Mouse (Mus musculus): ENCODE data around the gene Trappc12. TPM values are rescaled to one million over a fixed set of nuclear protein-coding genes. Genes with fewer than 3 reads are reported as not detected.

Gene Trappc12
- polyA plus RNA-seq, 1 experiment from 2014 or later = 33.5 TPM

DNA sequence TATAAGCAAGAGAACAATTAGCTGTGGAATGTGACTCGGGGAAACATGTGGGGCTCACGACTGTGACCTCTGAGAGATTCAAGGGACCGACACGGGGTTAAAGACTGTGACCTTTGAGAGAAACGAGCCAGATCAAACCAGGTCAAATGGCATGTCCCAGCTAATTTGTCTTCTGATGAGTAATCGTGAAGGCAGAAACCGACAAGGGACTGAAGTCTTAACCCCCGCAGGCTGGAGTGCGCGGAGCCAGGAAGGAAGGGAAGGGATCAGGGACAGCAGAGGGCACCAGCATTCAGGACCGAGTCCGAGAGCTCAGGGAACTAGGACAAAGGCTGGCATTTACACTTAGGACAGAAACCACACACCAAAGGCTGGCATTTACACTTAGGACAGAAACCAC is 45.9 kb downstream of the Trappc12 start:
- no peak overlapping the region for H3K4me3 ChIP-seq
- no peak for ATAC-seq (ENCODE audit: insufficient number of reproducible peaks, low FRiP score)
- H3K9ac ChIP-seq = no peak overlapping the region
- H3K27ac ChIP-seq (ENCODE audit: poor library complexity, severe bottlenecking) = no peak overlapping the region
- H3K4me2 ChIP-seq = no peak overlapping the region
- 45% methylated on average over 12 of the region's 12 CpGs for WGBS
- peaks cover 10% of the 10 kb centered on the region for H3K36me3 ChIP-seq
- H3K9me3 ChIP-seq (replicated peaks) = no peaks in the 10 kb centered on the region
- no peaks in the 10 kb centered on the region for H3K27me3 ChIP-seq (replicated peaks)
- peaks cover 20% of the 10 kb centered on the region for H3K4me1 ChIP-seq (replicated peaks)

DNA sequence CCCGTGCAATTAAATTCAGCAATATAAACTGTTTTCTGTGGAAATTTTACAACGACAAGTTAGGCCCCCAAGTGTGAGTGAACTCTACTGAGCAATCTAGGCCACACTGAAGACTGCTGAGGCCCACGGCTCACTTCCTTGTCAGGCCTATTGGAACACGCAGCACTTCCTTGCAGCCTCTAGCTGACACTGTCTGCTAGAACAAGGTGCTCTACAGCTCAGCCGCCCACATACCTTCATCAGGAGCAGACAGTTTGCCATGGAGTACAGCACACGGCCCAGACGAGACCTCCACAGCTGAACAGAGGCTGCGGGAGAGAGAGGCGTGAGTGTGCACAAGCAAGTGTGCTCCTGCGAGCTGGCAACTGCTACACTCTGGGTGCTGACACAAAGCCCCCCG is 49.0 kb downstream of the Trappc12 start:
- H3K36me3 ChIP-seq = peaks cover 12% of the 10 kb centered on the region
- H3K4me1 ChIP-seq (replicated peaks) = peaks cover 20% of the 10 kb centered on the region
- H3K4me2 ChIP-seq = no peak overlapping the region
- no peak overlapping the region for H3K27ac ChIP-seq (ENCODE audit: poor library complexity, severe bottlenecking)
- ATAC-seq (ENCODE audit: insufficient number of reproducible peaks, low FRiP score) = no peak
- H3K9me3 ChIP-seq (replicated peaks) = no peaks in the 10 kb centered on the region
- H3K27me3 ChIP-seq (replicated peaks) = 0 out of 2 replicates have a peak, but pooled peaks cover 4% of the 10 kb centered on the region
- no peak overlapping the region for H3K9ac ChIP-seq
- no peak overlapping the region for H3K4me3 ChIP-seq
- WGBS = 90% methylated on average over 11 of the region's 11 CpGs

DNA sequence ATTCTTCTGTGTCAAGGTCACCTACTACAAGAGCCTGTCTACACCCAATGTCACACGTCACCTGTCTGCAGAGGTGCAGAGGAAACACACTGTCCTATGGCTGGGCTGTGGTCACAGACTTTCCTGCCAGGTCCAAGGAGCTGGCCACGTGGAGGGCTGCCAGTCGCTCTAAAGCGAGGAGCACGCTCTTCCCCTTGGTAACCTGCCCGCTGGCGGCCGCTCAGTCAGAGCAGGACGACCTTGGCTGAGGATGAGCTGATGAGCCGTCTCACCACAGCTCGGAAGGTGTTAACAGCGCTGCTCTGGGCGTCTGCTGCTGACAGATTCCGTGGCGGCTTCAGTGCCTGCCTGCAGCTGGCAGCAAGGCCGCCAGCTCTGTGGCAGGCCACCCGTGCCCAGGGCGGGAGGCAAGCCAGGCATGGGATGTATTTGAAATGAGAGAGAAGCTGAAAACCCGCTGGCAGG is 49.7 kb downstream of the Trappc12 start:
- H3K36me3 ChIP-seq = peaks cover 15% of the 10 kb centered on the region
- peak overlapping the region; percentile 65 for H3K27ac ChIP-seq (ENCODE audit: poor library complexity, severe bottlenecking)
- H3K9me3 ChIP-seq (replicated peaks) = no peaks in the 10 kb centered on the region
- H3K27me3 ChIP-seq (replicated peaks) = 0 out of 2 replicates have a peak, but pooled peaks cover 4% of the 10 kb centered on the region
- no peak overlapping the region for H3K9ac ChIP-seq
- no peak overlapping the region for H3K4me3 ChIP-seq
- H3K4me1 ChIP-seq (replicated peaks) = peaks cover 22% of the 10 kb centered on the region
- ATAC-seq (ENCODE audit: insufficient number of reproducible peaks, low FRiP score) = peak; percentile 50
- peak overlapping the region; percentile 19; the same call in 1 of the 2 replicates for H3K4me2 ChIP-seq
- 33% methylated on average over 19 of the region's 19 CpGs for WGBS

DNA sequence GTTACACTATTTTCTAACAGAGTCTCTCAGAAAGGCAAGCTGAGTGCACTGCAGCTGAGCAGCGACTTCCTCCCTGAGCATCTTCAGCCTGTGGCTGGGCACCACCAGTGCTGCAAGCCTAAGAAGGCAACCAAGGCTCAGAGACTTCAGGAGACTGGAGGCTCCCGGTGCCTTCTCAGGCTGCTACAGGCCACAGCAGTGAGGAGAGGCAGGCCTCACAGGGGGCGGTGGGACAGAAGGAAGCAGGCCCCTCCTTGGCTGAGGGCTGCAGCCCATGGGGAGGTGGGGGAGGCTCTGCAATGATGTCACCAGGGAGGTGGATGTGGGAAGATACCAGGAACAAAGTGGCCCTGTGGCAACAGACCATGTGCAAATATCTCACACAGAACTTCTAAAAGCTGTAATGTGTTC is 50.2 kb downstream of the Trappc12 start:
- Histone ChIP-seq H3K4me3 (no peak overlapping the region), H3K4me1 (replicated peaks) (peaks cover 27% of the 10 kb centered on the region), H3K27me3 (replicated peaks) (0 out of 2 replicates have a peak, but pooled peaks cover 4% of the 10 kb centered on the region), H3K4me2 (no peak overlapping the region), H3K27ac (ENCODE audit: poor library complexity, severe bottlenecking) (peak overlapping the region; percentile 65), H3K9ac (0 out of 2 replicates have a peak overlapping the region, but pooled peaks have one; percentile 32), H3K9me3 (replicated peaks) (no peaks in the 10 kb centered on the region), H3K36me3 (peaks cover 15% of the 10 kb centered on the region)
- ATAC-seq (ENCODE audit: insufficient number of reproducible peaks, low FRiP score) = peak; percentile 31; the same call in 1 of the 2 replicates
- 26% methylated on average over 3 of the region's 3 CpGs for WGBS

DNA sequence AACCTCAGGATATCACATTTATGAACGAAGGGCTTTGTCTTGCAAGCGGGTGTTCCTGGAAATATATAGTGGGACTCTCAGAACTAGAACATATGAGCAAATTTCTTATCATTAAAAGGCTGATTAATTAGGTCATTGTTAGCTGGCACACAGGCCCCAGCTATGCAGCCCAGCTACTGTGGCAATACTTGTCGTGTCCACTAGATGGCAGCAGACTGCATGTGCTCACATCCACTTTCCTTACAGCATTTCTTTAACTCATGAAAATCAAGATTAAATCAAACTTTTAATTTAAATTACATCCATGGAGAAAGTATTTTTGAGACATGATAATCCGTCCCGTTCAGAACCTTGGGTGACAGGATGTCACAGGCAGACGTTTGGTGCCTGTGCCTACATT is 50.6 kb downstream of the Trappc12 start:
- Histone ChIP-seq H3K27me3 (replicated peaks) (0 out of 2 replicates have a peak, but pooled peaks cover 4% of the 10 kb centered on the region), H3K9me3 (replicated peaks) (no peaks in the 10 kb centered on the region), H3K36me3 (peaks cover 15% of the 10 kb centered on the region), H3K4me3 (no peak overlapping the region), H3K4me2 (no peak overlapping the region), H3K4me1 (replicated peaks) (peaks cover 29% of the 10 kb centered on the region), H3K9ac (0 out of 2 replicates have a peak overlapping the region, but pooled peaks have one; percentile 32), H3K27ac (ENCODE audit: poor library complexity, severe bottlenecking) (peak overlapping the region; percentile 65; the same call in 1 of the 2 replicates)
- 9% methylated on average over 6 of the region's 6 CpGs for WGBS
- no peak for ATAC-seq (ENCODE audit: insufficient number of reproducible peaks, low FRiP score)

DNA sequence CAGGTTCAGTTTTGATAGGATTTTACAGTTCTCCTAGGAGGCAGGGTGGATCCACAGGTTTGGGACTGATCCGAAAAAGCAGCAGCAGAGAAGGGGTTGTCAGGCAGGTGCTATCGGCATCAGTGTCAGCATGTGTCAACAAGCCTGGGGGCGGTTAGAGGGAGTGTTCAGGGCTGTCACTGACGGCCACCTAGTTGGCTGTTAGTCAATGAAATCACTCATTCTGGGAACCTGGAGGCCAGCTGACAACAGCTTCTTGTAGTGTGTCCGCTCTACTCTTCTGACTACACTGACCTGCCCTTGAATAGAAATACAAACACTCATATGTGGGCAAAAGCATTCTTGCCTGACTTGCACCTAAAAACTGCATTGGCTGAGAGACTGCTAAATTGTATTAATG is 51.2 kb downstream of the Trappc12 start:
- Histone ChIP-seq H3K4me1 (replicated peaks) (peaks cover 33% of the 10 kb centered on the region), H3K27me3 (replicated peaks) (0 out of 2 replicates have a peak, but pooled peaks cover 4% of the 10 kb centered on the region), H3K36me3 (peaks cover 15% of the 10 kb centered on the region), H3K9me3 (replicated peaks) (no peaks in the 10 kb centered on the region), H3K4me2 (no peak overlapping the region), H3K27ac (ENCODE audit: poor library complexity, severe bottlenecking) (no peak overlapping the region), H3K4me3 (no peak overlapping the region), H3K9ac (no peak overlapping the region)
- 72% methylated on average over 5 of the region's 5 CpGs for WGBS
- ATAC-seq (ENCODE audit: insufficient number of reproducible peaks, low FRiP score) = no peak

DNA sequence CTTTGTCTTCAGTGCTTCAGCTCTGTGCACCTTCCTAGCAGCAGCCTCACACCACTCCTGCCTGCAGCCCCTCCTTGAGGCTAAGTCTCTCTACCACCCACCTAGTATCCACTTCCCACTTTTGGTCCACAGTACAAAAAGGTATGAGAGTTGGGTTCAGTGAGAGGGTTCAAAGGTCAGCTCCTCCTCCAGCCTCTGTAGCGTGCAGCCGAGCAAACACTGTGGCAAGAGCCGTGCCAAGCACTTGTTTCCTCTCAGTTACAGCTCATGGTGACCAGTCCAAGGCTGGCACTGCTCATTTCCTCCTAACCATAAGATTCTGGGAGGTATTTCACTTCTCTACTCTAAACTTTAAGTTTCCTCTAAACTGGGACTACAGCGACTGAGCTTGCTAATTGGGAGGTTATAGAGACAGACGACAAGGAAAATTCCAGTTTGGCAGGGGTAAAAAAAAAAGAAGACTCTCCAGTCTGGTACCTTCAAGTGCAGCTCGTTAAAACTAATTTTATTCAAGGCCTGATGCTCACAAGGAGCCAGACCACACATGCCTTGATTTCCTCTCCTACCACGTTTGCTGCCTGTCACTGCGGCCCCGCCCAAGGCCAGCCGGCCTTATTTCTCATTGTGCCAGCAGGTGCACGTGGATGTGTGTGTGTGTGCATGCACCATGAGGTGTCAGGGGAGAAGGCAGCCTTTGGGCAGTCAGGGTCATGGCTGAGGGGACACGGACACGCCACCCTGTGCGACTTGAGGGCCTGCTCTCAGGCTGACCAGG is 52.3 kb downstream of the Trappc12 start:
- no peak overlapping the region for H3K4me3 ChIP-seq
- H3K36me3 ChIP-seq = peaks cover 13% of the 10 kb centered on the region
- peaks cover 39% of the 10 kb centered on the region for H3K4me1 ChIP-seq (replicated peaks)
- WGBS = 82% methylated on average over 14 of the region's 14 CpGs
- 0 out of 2 replicates have a peak, but pooled peaks cover 4% of the 10 kb centered on the region for H3K27me3 ChIP-seq (replicated peaks)
- no peak overlapping the region for H3K9ac ChIP-seq
- H3K27ac ChIP-seq (ENCODE audit: poor library complexity, severe bottlenecking) = no peak overlapping the region
- no peak overlapping the region for H3K4me2 ChIP-seq
- no peak for ATAC-seq (ENCODE audit: insufficient number of reproducible peaks, low FRiP score)
- H3K9me3 ChIP-seq (replicated peaks) = no peaks in the 10 kb centered on the region

DNA sequence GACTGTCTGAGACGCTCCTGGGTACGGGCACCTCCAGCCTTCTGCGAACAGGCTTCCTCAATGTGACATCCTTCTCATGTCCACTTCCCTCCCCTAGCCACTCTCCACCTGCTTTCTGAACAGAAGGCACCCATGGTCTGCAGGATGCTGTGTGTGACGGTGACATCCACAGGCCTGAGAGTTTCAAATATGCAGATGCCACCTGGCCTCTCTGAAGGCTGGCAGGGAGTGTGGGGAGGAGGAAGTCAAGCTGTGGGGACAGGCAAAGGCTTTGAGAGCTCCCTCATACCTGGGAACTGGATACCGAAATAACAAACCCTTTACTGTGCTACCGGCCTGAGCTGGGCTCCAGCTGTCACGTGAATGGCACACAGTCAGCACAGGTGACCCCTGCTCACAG is 55.5 kb downstream of the Trappc12 start:
- 73% methylated on average over 7 of the region's 7 CpGs for WGBS
- H3K27ac ChIP-seq (ENCODE audit: poor library complexity, severe bottlenecking) = no peak overlapping the region
- 0 out of 2 replicates have a peak, but pooled peaks cover 4% of the 10 kb centered on the region for H3K27me3 ChIP-seq (replicated peaks)
- H3K4me1 ChIP-seq (replicated peaks) = peaks cover 22% of the 10 kb centered on the region
- H3K9ac ChIP-seq = no peak overlapping the region
- no peak for ATAC-seq (ENCODE audit: insufficient number of reproducible peaks, low FRiP score)
- no peaks in the 10 kb centered on the region for H3K9me3 ChIP-seq (replicated peaks)
- H3K4me3 ChIP-seq = no peak overlapping the region
- no peak overlapping the region for H3K4me2 ChIP-seq
- peaks cover 40% of the 10 kb centered on the region for H3K36me3 ChIP-seq

DNA sequence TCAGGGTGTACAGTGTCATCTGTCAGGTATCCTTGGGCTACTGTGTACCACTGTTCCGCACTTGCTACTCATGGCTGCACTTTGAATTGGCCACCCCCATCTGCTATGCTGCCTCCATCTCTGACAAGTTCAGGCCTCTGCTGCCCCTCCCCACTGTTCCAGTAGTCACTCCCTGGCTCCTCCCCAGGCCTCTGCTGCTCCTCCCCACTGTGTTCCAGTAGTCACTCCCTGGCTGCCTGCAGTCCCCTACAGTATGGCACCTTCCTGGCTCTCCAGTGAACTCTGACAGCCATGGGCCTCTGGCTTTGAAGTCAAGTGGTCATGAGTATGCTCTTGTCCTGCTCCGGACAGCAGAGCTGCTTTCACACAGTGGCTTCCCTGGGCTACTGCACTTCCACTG is 56.0 kb downstream of the Trappc12 start:
- WGBS = 51% methylated on average over 2 of the region's 2 CpGs
- Histone ChIP-seq H3K9ac (no peak overlapping the region), H3K36me3 (peaks cover 45% of the 10 kb centered on the region), H3K27ac (ENCODE audit: poor library complexity, severe bottlenecking) (no peak overlapping the region), H3K4me1 (replicated peaks) (peaks cover 22% of the 10 kb centered on the region), H3K4me2 (no peak overlapping the region), H3K4me3 (no peak overlapping the region), H3K9me3 (replicated peaks) (no peaks in the 10 kb centered on the region), H3K27me3 (replicated peaks) (0 out of 2 replicates have a peak, but pooled peaks cover 4% of the 10 kb centered on the region)
- peak; percentile 23; the same call in 1 of the 2 replicates for ATAC-seq (ENCODE audit: insufficient number of reproducible peaks, low FRiP score)

DNA sequence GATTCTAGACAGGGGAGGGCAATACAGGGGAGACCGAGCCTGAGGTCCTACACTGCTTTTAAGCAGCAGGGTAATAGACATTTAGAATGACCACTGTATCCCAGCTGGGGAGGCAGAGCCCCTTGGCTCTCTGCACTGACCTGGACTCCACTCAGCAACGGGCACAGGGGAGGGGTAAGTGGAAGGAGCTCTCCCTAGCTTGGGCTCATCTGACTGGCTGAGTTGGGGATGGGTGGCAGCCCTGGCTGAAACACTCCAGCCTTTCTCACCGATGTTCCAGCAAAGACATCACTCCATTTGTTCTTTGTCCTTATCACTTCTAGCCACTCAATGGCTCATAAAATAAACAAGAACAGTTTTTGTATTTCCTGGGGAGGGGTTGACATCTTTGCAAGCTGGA is 56.5 kb downstream of the Trappc12 start:
- no peak overlapping the region for H3K9ac ChIP-seq
- ATAC-seq (ENCODE audit: insufficient number of reproducible peaks, low FRiP score) = no peak
- peaks cover 50% of the 10 kb centered on the region for H3K36me3 ChIP-seq

DNA sequence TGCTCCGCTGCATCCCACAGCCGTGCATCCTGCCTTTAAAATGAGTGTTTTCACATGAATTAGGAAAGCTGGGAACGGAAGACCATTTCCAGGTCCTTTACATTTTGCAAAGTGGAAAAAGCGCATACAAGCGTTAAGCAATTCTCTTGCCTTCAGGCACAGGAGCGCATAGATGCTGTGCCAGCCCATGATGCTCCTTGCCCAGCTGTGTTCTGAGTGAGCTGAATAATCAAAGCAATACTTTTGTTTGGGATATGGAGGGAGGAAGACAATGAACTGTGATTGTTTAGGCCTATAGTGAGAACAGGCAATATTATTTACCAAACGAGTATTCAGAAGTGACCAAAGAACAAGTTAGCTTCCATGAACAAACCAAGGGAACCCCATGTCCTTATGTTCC is 59.5 kb downstream of the Trappc12 start:
- Histone ChIP-seq H3K36me3 (peaks cover 38% of the 10 kb centered on the region), H3K4me3 (no peak overlapping the region), H3K9ac (no peak overlapping the region), H3K27me3 (replicated peaks) (no peaks in the 10 kb centered on the region), H3K27ac (ENCODE audit: poor library complexity, severe bottlenecking) (no peak overlapping the region), H3K4me1 (replicated peaks) (peaks cover 22% of the 10 kb centered on the region), H3K4me2 (no peak overlapping the region), H3K9me3 (replicated peaks) (no peaks in the 10 kb centered on the region)
- 92% methylated on average over 7 of the region's 7 CpGs for WGBS
- ATAC-seq (ENCODE audit: insufficient number of reproducible peaks, low FRiP score) = no peak

More for the DNA sequence above, 56.5 kb downstream of the Trappc12 start:
- H3K9me3 ChIP-seq (replicated peaks) = no peaks in the 10 kb centered on the region
- no peak overlapping the region for H3K4me3 ChIP-seq
- 0 out of 2 replicates have a peak, but pooled peaks cover 4% of the 10 kb centered on the region for H3K27me3 ChIP-seq (replicated peaks)
- 60% methylated on average over 3 of the region's 3 CpGs for WGBS
- H3K4me2 ChIP-seq = no peak overlapping the region
- peaks cover 22% of the 10 kb centered on the region for H3K4me1 ChIP-seq (replicated peaks)
- H3K27ac ChIP-seq (ENCODE audit: poor library complexity, severe bottlenecking) = no peak overlapping the region

Measured in heart, embryonic 12.5 days (tissue).